Mouse (Mus musculus): ENCODE measurements at regions not wholly inside any gene's neighbourhood (a gene's known extent, or its start where the extent isn't known, plus 50 kb on each side); places are given as distances from the start of the nearest gene placed in this dataset.

- in situ Hi-C loops (cut with MboI; ENCODE audit: low pct_unique_long_range_greater_than_20kb in 1 of 2, low sequenced_read_pairs in 2 of 2, unreplicated experiment in 1 of 2): no loop called here
These were observed 195.4 kb upstream of the Habp2 start for GRCm38 (mm10) chr19:56091581-56091980.

- in situ Hi-C loops (cut with MboI; ENCODE audit: low pct_unique_long_range_greater_than_20kb in 1 of 2, low sequenced_read_pairs in 2 of 2, unreplicated experiment in 1 of 2): no loop called here
These were observed 191.1 kb upstream of the Habp2 start for GRCm38 (mm10) chr19:56095873-56096272.

- in situ Hi-C loops (cut with MboI; ENCODE audit: low pct_unique_long_range_greater_than_20kb in 1 of 2, low sequenced_read_pairs in 2 of 2, unreplicated experiment in 1 of 2): loop anchor here in 1 of 2 experiments (10.0 kb wide), 1 partner anchor 155 kb away; no protein-coding TSS in a partner anchor
These were observed 187.2 kb upstream of the Habp2 start for GRCm38 (mm10) chr19:56099725-56100124.

- in situ Hi-C loops (cut with MboI; ENCODE audit: low pct_unique_long_range_greater_than_20kb in 1 of 2, low sequenced_read_pairs in 2 of 2, unreplicated experiment in 1 of 2): loop anchor here in 1 of 2 experiments (10.0 kb wide), 1 partner anchor 154 kb away; no protein-coding TSS in a partner anchor
These were observed 186.6 kb upstream of the Habp2 start for GRCm38 (mm10) chr19:56100131-56100872.

- in situ Hi-C loops (cut with MboI; ENCODE audit: low pct_unique_long_range_greater_than_20kb in 1 of 2, low sequenced_read_pairs in 2 of 2, unreplicated experiment in 1 of 2): loop anchor here in 1 of 2 experiments (10.0 kb wide), 1 partner anchor 152 kb away; no protein-coding TSS in a partner anchor
These were observed 184.4 kb upstream of the Habp2 start for GRCm38 (mm10) chr19:56102454-56103080.

GRCm38 (mm10) chr19:56105073-56105451 lies 181.9 kb upstream of the Habp2 start:
- in situ Hi-C loops (cut with MboI; ENCODE audit: low pct_unique_long_range_greater_than_20kb in 1 of 2, low sequenced_read_pairs in 2 of 2, unreplicated experiment in 1 of 2): loop anchor here in 1 of 2 experiments (10.0 kb wide), 1 partner anchor 150 kb away; no protein-coding TSS in a partner anchor

- in situ Hi-C loops (cut with MboI; ENCODE audit: low pct_unique_long_range_greater_than_20kb in 1 of 2, low sequenced_read_pairs in 2 of 2, unreplicated experiment in 1 of 2): loop anchor here in 1 of 2 experiments (10.0 kb wide), 1 partner anchor 149 kb away; no protein-coding TSS in a partner anchor
These were observed 181.4 kb upstream of the Habp2 start for GRCm38 (mm10) chr19:56105452-56106091.

GRCm38 (mm10) chr19:56108796-56109195 lies 178.1 kb upstream of the Habp2 start:
- in situ Hi-C loops (cut with MboI; ENCODE audit: low pct_unique_long_range_greater_than_20kb in 1 of 2, low sequenced_read_pairs in 2 of 2, unreplicated experiment in 1 of 2): loop anchor here in 1 of 2 experiments (10.0 kb wide), 1 partner anchor 146 kb away; no protein-coding TSS in a partner anchor

GRCm38 (mm10) chr19:56115552-56116284 lies 171.2 kb upstream of the Habp2 start:
- in situ Hi-C loops (cut with MboI; ENCODE audit: low pct_unique_long_range_greater_than_20kb in 1 of 2, low sequenced_read_pairs in 2 of 2, unreplicated experiment in 1 of 2): no loop called here

- in situ Hi-C loops (cut with MboI; ENCODE audit: low pct_unique_long_range_greater_than_20kb in 1 of 2, low sequenced_read_pairs in 2 of 2, unreplicated experiment in 1 of 2): no loop called here
These were observed 170.7 kb upstream of the Habp2 start for GRCm38 (mm10) chr19:56116285-56116680.

GRCm38 (mm10) chr19:56120723-56121122 lies 166.2 kb upstream of the Habp2 start:
- in situ Hi-C loops (cut with MboI; ENCODE audit: low pct_unique_long_range_greater_than_20kb in 1 of 2, low sequenced_read_pairs in 2 of 2, unreplicated experiment in 1 of 2): no loop called here

GRCm38 (mm10) chr19:56122186-56122585 lies 164.8 kb upstream of the Habp2 start:
- in situ Hi-C loops (cut with MboI; ENCODE audit: low pct_unique_long_range_greater_than_20kb in 1 of 2, low sequenced_read_pairs in 2 of 2, unreplicated experiment in 1 of 2): no loop called here

GRCm38 (mm10) chr19:56131556-56131955 lies 155.4 kb upstream of the Habp2 start:
- in situ Hi-C loops (cut with MboI; ENCODE audit: low pct_unique_long_range_greater_than_20kb in 1 of 2, low sequenced_read_pairs in 2 of 2, unreplicated experiment in 1 of 2): no loop called here

GRCm38 (mm10) chr19:56132911-56133562 lies 153.9 kb upstream of the Habp2 start:
- in situ Hi-C loops (cut with MboI; ENCODE audit: low pct_unique_long_range_greater_than_20kb in 1 of 2, low sequenced_read_pairs in 2 of 2, unreplicated experiment in 1 of 2): no loop called here

- in situ Hi-C loops (cut with MboI; ENCODE audit: low pct_unique_long_range_greater_than_20kb in 1 of 2, low sequenced_read_pairs in 2 of 2, unreplicated experiment in 1 of 2): no loop called here
These were observed 153.4 kb upstream of the Habp2 start for GRCm38 (mm10) chr19:56133565-56133964.

- in situ Hi-C loops (cut with MboI; ENCODE audit: low pct_unique_long_range_greater_than_20kb in 1 of 2, low sequenced_read_pairs in 2 of 2, unreplicated experiment in 1 of 2): no loop called here
These were observed 152.7 kb upstream of the Habp2 start for GRCm38 (mm10) chr19:56134081-56134818.

GRCm38 (mm10) chr19:56135306-56135928 lies 151.5 kb upstream of the Habp2 start:
- in situ Hi-C loops (cut with MboI; ENCODE audit: low pct_unique_long_range_greater_than_20kb in 1 of 2, low sequenced_read_pairs in 2 of 2, unreplicated experiment in 1 of 2): no loop called here

Data from mouse embryonic stem cell (cell line).